Mouse (Mus musculus): ENCODE data around the gene Pxylp1. TPM values are rescaled to one million over a fixed set of nuclear protein-coding genes. Genes with fewer than 3 reads are reported as not detected.
"Not testable (repeated sequence)": the region's sequence is repeated elsewhere in the genome, so short reads cannot be mapped to it uniquely, and the experiment has no call there.

The Pxylp1 gene
- polyA plus RNA-seq (2014; fragmentation: Nextera tagmentation; extraction: Ambion mirVana), result 3.4 and 5.5 TPM in 2 replicates

GRCm38 (mm10) chr9:96892546-96892945 is at the start of gene Pxylp1:
Gene Pxylp1, minus strand, starts transcription at chr9:96892669.
- Histone ChIP-seq H3K9ac (ENCODE audit: low read depth, low read length) (no peak within 1 kb of the TSS), H3K27me3 (replicated peaks; ENCODE audit: control insufficient read depth, insufficient read depth, low read length) (peaks cover 36% of the 10 kb centered on the region), H3K4me3 (ENCODE audit: low read depth, low read length) (no peak within 1 kb of the TSS), H3K9me3 (ENCODE audit: control insufficient read depth, low read length) (no peaks in the 10 kb centered on the region), H3K4me2 (no peak within 1 kb of the TSS), H3K4me1 (replicated peaks; ENCODE audit: control insufficient read depth, insufficient read depth, low read length) (no peaks in the 10 kb centered on the region; the same call in 1 of the 2 replicates), H3K36me3 (ENCODE audit: control insufficient read depth, insufficient read depth, low read length) (no peaks in the 10 kb centered on the region), H3K27ac (ENCODE audit: low read depth, low read length) (no peak within 1 kb of the TSS)
- DNase-seq (ENCODE audit: low spot score) (no peak), ATAC-seq (replicated peaks; ENCODE audit: low FRiP score) (no peak)
- 31% methylated on average over 3 of the region's 3 CpGs for WGBS

DNA sequence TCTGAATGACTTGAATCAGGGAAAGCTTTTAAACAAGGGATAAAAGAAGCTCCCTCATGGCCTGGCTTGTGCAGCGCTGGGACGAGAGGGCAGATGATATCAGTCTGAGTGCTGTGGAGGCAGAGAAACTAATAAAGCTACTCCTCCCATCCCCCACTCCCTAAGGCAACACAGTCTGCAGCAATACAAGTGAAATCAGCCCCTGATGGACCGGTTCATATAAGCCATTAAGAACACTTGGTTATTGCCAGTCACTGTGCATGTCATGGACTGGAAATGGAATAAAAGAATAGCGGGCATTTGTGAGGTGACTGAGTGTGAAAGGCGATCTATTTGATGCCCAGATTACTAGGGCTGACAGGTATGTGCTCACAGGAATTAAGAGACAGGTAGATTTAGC is 46.4 kb upstream of the Pxylp1 start:
- Histone ChIP-seq H3K9me3 (ENCODE audit: control insufficient read depth, low read length) (no peaks in the 10 kb centered on the region), H3K4me1 (replicated peaks; ENCODE audit: control insufficient read depth, insufficient read depth, low read length) (no peaks in the 10 kb centered on the region), H3K4me2 (no peak overlapping the region), H3K4me3 (ENCODE audit: low read depth, low read length) (no peak overlapping the region), H3K36me3 (ENCODE audit: control insufficient read depth, insufficient read depth, low read length) (peaks cover 2% of the 10 kb centered on the region; the same call in 1 of the 2 replicates), H3K9ac (ENCODE audit: low read depth, low read length) (no peak overlapping the region), H3K27me3 (replicated peaks; ENCODE audit: control insufficient read depth, insufficient read depth, low read length) (peaks cover 13% of the 10 kb centered on the region), H3K27ac (ENCODE audit: low read depth, low read length) (no peak overlapping the region)
- no peak for ATAC-seq (replicated peaks; ENCODE audit: low FRiP score)
- DNase-seq (ENCODE audit: low spot score), result no peak
- WGBS, result 77% methylated on average over 5 of the region's 5 CpGs

- WGBS, result 85% methylated on average over 2 of the region's 2 CpGs
- not testable (repeated sequence) for DNase-seq (ENCODE audit: low spot score); H3K9ac ChIP-seq (ENCODE audit: low read depth, low read length); ATAC-seq (replicated peaks; ENCODE audit: low FRiP score); H3K36me3 ChIP-seq (ENCODE audit: control insufficient read depth, insufficient read depth, low read length); H3K4me1 ChIP-seq (replicated peaks; ENCODE audit: control insufficient read depth, insufficient read depth, low read length); H3K27me3 ChIP-seq (replicated peaks; ENCODE audit: control insufficient read depth, insufficient read depth, low read length); H3K27ac ChIP-seq (ENCODE audit: low read depth, low read length); H3K9me3 ChIP-seq (ENCODE audit: control insufficient read depth, low read length); H3K4me3 ChIP-seq (ENCODE audit: low read depth, low read length); H3K4me2 ChIP-seq
Measured at GRCm38 (mm10) chr9:96936427-96936826, 44.0 kb upstream of the Pxylp1 start.

DNA sequence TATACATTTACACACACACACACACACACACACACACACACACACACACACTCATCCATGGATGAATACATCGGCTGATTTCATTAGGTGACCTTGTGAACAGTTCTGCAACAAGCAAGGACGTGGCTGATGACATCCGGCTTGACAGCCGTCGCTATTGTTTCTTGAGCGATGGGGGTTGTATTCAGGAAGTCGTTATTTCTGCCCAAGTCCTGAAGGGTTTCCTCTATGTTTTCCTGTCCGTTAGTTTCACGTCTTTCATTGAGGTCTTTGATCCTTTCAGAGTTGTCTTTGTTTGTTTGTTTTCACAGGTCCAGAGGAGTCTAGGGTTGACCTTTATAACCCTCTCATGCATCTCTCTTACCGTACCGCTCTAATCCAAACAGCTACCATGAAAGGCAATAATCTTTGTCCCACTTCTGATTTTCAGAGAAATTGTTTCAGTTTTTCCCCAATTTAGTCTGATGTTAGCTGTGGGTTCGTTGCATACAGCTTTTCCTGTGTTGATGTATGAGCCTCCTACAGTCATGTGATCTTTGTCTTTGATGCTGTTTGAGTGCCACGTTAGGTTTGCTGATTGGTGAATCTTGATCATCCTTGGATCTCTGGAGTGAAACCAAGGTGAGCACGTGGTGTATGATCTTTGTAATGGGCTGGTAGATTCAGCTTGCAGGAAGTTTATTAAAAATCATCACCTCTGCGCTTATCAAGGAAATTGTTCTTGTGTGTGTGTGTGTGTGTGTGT is 43.3 kb upstream of the Pxylp1 start:
- no peak for DNase-seq (ENCODE audit: low spot score)
- H3K27ac ChIP-seq (ENCODE audit: low read depth, low read length), result no peak overlapping the region
- H3K4me1 ChIP-seq (replicated peaks; ENCODE audit: control insufficient read depth, insufficient read depth, low read length), result no peaks in the 10 kb centered on the region
- WGBS, result 46% methylated on average over 15 of the region's 15 CpGs
- no peak overlapping the region for H3K4me2 ChIP-seq
- H3K36me3 ChIP-seq (ENCODE audit: control insufficient read depth, insufficient read depth, low read length), result no peaks in the 10 kb centered on the region
- no peak for ATAC-seq (replicated peaks; ENCODE audit: low FRiP score)
- no peaks in the 10 kb centered on the region for H3K9me3 ChIP-seq (ENCODE audit: control insufficient read depth, low read length)
- H3K4me3 ChIP-seq (ENCODE audit: low read depth, low read length), result no peak overlapping the region
- no peak overlapping the region for H3K9ac ChIP-seq (ENCODE audit: low read depth, low read length)
- H3K27me3 ChIP-seq (replicated peaks; ENCODE audit: control insufficient read depth, insufficient read depth, low read length), result no peaks in the 10 kb centered on the region

DNA sequence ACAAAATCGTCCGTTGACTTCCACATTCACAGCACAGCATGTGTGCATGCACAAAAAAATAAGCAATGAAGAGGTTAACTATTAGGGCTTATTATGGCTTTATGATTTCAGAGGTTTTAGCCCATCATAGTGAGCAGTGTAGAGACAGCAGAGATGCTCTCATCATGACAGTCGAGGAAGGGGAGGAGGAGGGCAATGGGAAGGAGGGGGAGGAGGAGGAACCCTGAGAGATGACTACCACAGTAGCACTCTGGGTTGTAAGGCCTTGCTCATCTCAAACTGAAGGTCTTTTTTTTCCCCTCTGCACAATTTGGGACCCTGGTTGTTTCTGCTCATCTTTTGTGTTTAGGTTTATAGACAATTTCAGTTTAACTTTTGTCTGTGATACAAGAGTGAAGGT is 42.3 kb upstream of the Pxylp1 start:
- no peak for ATAC-seq (replicated peaks; ENCODE audit: low FRiP score)
- Histone ChIP-seq H3K4me2 (no peak overlapping the region), H3K27ac (ENCODE audit: low read depth, low read length) (no peak overlapping the region), H3K9ac (ENCODE audit: low read depth, low read length) (no peak overlapping the region), H3K9me3 (ENCODE audit: control insufficient read depth, low read length) (no peaks in the 10 kb centered on the region), H3K4me1 (replicated peaks; ENCODE audit: control insufficient read depth, insufficient read depth, low read length) (no peaks in the 10 kb centered on the region), H3K27me3 (replicated peaks; ENCODE audit: control insufficient read depth, insufficient read depth, low read length) (no peaks in the 10 kb centered on the region), H3K4me3 (ENCODE audit: low read depth, low read length) (no peak overlapping the region), H3K36me3 (ENCODE audit: control insufficient read depth, insufficient read depth, low read length) (no peaks in the 10 kb centered on the region)
- WGBS, result 67% methylated on average over 3 of the region's 3 CpGs
- DNase-seq (ENCODE audit: low spot score), result no peak

DNA sequence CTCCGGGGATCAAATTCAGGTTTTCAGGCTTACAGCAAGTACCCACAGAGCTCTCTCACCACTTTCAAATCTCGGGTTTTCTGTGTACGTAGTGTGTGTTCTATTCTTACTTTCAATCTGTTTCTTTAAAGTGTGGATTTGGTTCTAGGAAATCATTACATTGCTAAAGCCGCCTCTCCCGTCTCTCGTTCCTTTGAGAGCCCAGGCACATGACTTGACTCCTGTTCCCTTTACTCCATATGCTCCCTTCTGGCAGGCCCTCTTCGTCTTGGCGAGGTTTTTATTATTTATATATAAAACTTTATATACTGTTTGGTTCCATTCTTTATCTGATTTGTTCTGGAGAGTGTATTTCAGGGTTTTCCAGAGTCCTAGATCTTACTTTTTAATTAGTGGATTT is 40.3 kb upstream of the Pxylp1 start:
- no peak overlapping the region for H3K4me3 ChIP-seq (ENCODE audit: low read depth, low read length)
- no peak for ATAC-seq (replicated peaks; ENCODE audit: low FRiP score)

DNA sequence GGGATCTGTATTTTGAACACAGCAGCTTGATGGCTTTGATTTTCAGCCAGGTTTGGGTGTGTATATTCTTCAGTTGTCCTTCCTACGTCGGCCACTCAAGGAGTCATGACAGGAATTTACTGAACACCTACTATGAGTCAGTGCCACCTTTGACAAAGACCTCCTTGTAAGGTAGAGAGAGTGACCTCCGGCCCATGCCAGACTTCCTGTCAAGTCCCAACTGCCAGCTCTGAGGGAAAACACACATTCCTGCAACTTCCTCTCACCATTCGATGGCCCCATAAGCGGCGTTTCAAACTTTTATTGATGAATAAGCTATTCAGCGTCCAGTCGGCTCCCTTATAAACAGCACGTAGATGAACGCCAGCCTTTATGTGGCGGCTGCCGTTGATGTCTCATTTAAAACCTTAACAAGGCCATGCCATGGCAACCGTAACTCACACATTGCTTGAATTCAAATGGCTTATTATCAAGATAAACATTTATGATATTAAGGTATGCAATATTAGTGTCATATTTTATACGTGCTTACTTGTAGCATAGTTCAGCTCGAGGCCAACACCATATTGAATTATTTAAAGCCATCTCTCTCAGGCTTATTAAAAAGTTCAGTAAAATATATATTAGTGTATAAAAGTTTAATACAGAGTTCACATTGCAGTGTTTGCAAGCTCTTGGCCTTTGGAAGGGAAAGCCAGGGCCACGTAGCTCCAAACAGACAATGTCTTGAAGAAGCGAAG is 31.3 kb upstream of the Pxylp1 start:
- 84% methylated on average over 17 of the region's 17 CpGs for WGBS
- Histone ChIP-seq H3K27ac (ENCODE audit: low read depth, low read length) (no peak overlapping the region), H3K4me1 (replicated peaks; ENCODE audit: control insufficient read depth, insufficient read depth, low read length) (no peaks in the 10 kb centered on the region), H3K9me3 (ENCODE audit: control insufficient read depth, low read length) (peaks cover 3% of the 10 kb centered on the region; the same call in 1 of the 2 replicates), H3K36me3 (ENCODE audit: control insufficient read depth, insufficient read depth, low read length) (no peaks in the 10 kb centered on the region), H3K9ac (ENCODE audit: low read depth, low read length) (no peak overlapping the region), H3K4me3 (ENCODE audit: low read depth, low read length) (no peak overlapping the region), H3K27me3 (replicated peaks; ENCODE audit: control insufficient read depth, insufficient read depth, low read length) (no peaks in the 10 kb centered on the region), H3K4me2 (no peak overlapping the region)
- ATAC-seq (replicated peaks; ENCODE audit: low FRiP score) (no peak), DNase-seq (ENCODE audit: low spot score) (no peak)

More for the DNA sequence above, 40.3 kb upstream of the Pxylp1 start:
- H3K36me3 ChIP-seq (ENCODE audit: control insufficient read depth, insufficient read depth, low read length), result no peaks in the 10 kb centered on the region
- no peak overlapping the region for H3K9ac ChIP-seq (ENCODE audit: low read depth, low read length)
- no peak for DNase-seq (ENCODE audit: low spot score)
- no peak overlapping the region for H3K4me2 ChIP-seq
- WGBS, result 88% methylated on average over 8 of the region's 8 CpGs
- no peaks in the 10 kb centered on the region for H3K9me3 ChIP-seq (ENCODE audit: control insufficient read depth, low read length)
- no peak overlapping the region for H3K27ac ChIP-seq (ENCODE audit: low read depth, low read length)
- no peaks in the 10 kb centered on the region for H3K27me3 ChIP-seq (replicated peaks; ENCODE audit: control insufficient read depth, insufficient read depth, low read length)
- no peaks in the 10 kb centered on the region for H3K4me1 ChIP-seq (replicated peaks; ENCODE audit: control insufficient read depth, insufficient read depth, low read length)

GRCm38 (mm10) chr9:96923119-96923518 is 30.6 kb upstream of the Pxylp1 start:
- 81% methylated on average over 6 of the region's 6 CpGs for WGBS
- Histone ChIP-seq H3K9me3 (ENCODE audit: control insufficient read depth, low read length) (peaks cover 3% of the 10 kb centered on the region; the same call in 1 of the 2 replicates), H3K9ac (ENCODE audit: low read depth, low read length) (no peak overlapping the region), H3K27me3 (replicated peaks; ENCODE audit: control insufficient read depth, insufficient read depth, low read length) (no peaks in the 10 kb centered on the region), H3K4me2 (no peak overlapping the region), H3K27ac (ENCODE audit: low read depth, low read length) (no peak overlapping the region), H3K4me3 (ENCODE audit: low read depth, low read length) (no peak overlapping the region), H3K36me3 (ENCODE audit: control insufficient read depth, insufficient read depth, low read length) (no peaks in the 10 kb centered on the region), H3K4me1 (replicated peaks; ENCODE audit: control insufficient read depth, insufficient read depth, low read length) (no peaks in the 10 kb centered on the region)
- no peak for ATAC-seq (replicated peaks; ENCODE audit: low FRiP score)
- DNase-seq (ENCODE audit: low spot score), result no peak
